Mouse (Mus musculus): Measurements from ENCODE around the gene 9130409I23Rik. TPM values are rescaled to one million over a fixed set of nuclear protein-coding genes. Genes with fewer than 3 reads are reported as not detected.

9130409I23Rik gene
- 0.08 and 0.13 TPM in 2 replicates for polyA plus RNA-seq (2015; fragmentation: Nextera tagmentation; extraction: Ambion mirVana)

- Histone ChIP-seq H3K36me3 (no peaks in the 10 kb centered on the region), H3K4me2 (no peak within 1 kb of the TSS), H3K27me3 (no peaks in the 10 kb centered on the region), H3K9ac (no peak within 1 kb of the TSS), H3K4me3 (no peak within 1 kb of the TSS), H3K9me3 (no peaks in the 10 kb centered on the region), H3K27ac (no peak within 1 kb of the TSS), H3K4me1 (replicated peaks) (no peaks in the 10 kb centered on the region)
- no peak for ATAC-seq (ENCODE audit: low FRiP score)
- 89% methylated on average over 6 of the region's 6 CpGs for WGBS
Observed at GRCm38 (mm10) chr1:181050937-181051336, at the start of gene 9130409I23Rik. TSS of gene 9130409I23Rik (plus strand) at chr1:181051237.

DNA sequence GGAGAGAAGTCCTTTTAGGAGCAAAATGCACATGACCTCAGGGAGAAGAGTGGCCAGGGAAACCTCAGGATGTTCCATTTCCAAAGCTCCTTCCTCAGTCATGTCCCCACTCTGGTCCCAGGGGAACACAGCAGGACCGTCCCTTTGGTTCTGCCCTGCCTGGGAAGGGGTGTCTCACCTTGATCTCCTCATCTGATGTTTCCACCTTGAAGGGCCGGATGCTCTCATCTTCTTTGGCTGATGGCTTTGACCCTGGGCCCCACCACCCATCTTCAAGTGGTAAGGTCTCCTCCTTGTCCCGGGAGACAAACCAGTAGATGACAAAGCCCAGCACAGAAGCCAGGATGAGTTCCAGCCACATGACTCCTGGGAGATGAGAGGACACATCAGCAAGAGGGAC lies 49.4 kb upstream of the 9130409I23Rik start:
- H3K9ac ChIP-seq: no peak overlapping the region
- H3K4me1 ChIP-seq (replicated peaks): peaks cover 13% of the 10 kb centered on the region
- WGBS: 85% methylated on average over 3 of the region's 3 CpGs
- H3K4me2 ChIP-seq: no peak overlapping the region
- H3K27ac ChIP-seq: no peak overlapping the region
- ATAC-seq (ENCODE audit: low FRiP score): no peak
- H3K36me3 ChIP-seq: no peaks in the 10 kb centered on the region
- H3K9me3 ChIP-seq: no peaks in the 10 kb centered on the region
- H3K27me3 ChIP-seq: no peaks in the 10 kb centered on the region
- H3K4me3 ChIP-seq: no peak overlapping the region

- H3K36me3 ChIP-seq: no peaks in the 10 kb centered on the region
- H3K4me1 ChIP-seq (replicated peaks): peaks cover 13% of the 10 kb centered on the region
- no peak overlapping the region for H3K27ac ChIP-seq
- no peaks in the 10 kb centered on the region for H3K27me3 ChIP-seq
- no peak for ATAC-seq (ENCODE audit: low FRiP score)
- 88% methylated on average over 2 of the region's 2 CpGs for WGBS
- H3K4me3 ChIP-seq: no peak overlapping the region
- H3K4me2 ChIP-seq: no peak overlapping the region
- no peaks in the 10 kb centered on the region for H3K9me3 ChIP-seq
- no peak overlapping the region for H3K9ac ChIP-seq
Observed at GRCm38 (mm10) chr1:181003790-181004189, 47.2 kb upstream of the 9130409I23Rik start.

GRCm38 (mm10) chr1:181005331-181005730 lies 45.7 kb upstream of the 9130409I23Rik start:
- no peak overlapping the region for H3K27ac ChIP-seq
- peaks cover 9% of the 10 kb centered on the region for H3K4me1 ChIP-seq (replicated peaks)
- no peak overlapping the region for H3K4me2 ChIP-seq
- H3K9me3 ChIP-seq: no peaks in the 10 kb centered on the region
- no peak overlapping the region for H3K4me3 ChIP-seq
- no peak for ATAC-seq (ENCODE audit: low FRiP score)
- no peaks in the 10 kb centered on the region for H3K36me3 ChIP-seq
- H3K27me3 ChIP-seq: no peaks in the 10 kb centered on the region
- H3K9ac ChIP-seq: no peak overlapping the region
- 90% methylated on average over 8 of the region's 8 CpGs for WGBS

- H3K9me3 ChIP-seq: no peaks in the 10 kb centered on the region
- WGBS: 93% methylated on average over 6 of the region's 6 CpGs
- no peak overlapping the region for H3K27ac ChIP-seq
- H3K27me3 ChIP-seq: no peaks in the 10 kb centered on the region
- H3K9ac ChIP-seq: no peak overlapping the region
- no peak for ATAC-seq (ENCODE audit: low FRiP score)
- no peaks in the 10 kb centered on the region for H3K36me3 ChIP-seq
- no peak overlapping the region for H3K4me3 ChIP-seq
- no peak overlapping the region for H3K4me2 ChIP-seq
- no peaks in the 10 kb centered on the region for H3K4me1 ChIP-seq (replicated peaks)
Observed at GRCm38 (mm10) chr1:181007831-181008230, 43.2 kb upstream of the 9130409I23Rik start.

DNA sequence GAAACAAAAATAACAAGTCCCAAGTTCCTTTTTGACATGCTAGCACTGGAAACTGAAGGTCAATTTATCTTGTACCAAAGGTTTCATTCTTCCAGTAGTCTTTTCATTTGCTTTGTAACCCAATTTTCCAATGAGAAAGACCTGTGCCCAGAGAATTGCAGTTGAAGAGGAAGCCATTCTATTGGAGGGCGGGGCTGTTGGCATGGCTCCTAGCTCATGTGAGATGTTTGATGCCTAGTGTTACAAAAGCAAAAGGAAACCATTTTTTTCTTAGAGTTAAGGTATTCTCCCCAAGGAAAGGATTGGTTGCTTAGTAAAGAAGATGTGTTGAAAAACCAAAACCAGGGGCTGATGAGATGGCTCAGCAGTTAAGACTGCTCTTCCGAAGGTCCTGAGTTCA lies 42.8 kb upstream of the 9130409I23Rik start:
- Histone ChIP-seq H3K4me1 (replicated peaks) (no peaks in the 10 kb centered on the region), H3K27me3 (no peaks in the 10 kb centered on the region), H3K9me3 (no peaks in the 10 kb centered on the region), H3K4me3 (no peak overlapping the region), H3K27ac (no peak overlapping the region), H3K9ac (no peak overlapping the region), H3K36me3 (no peaks in the 10 kb centered on the region), H3K4me2 (no peak overlapping the region)
- ATAC-seq (ENCODE audit: low FRiP score): no peak
- WGBS: 97% methylated on average over 2 of the region's 2 CpGs

- 91% methylated on average over 4 of the region's 4 CpGs for WGBS
- no peak overlapping the region for H3K9ac ChIP-seq
- H3K4me1 ChIP-seq (replicated peaks): no peaks in the 10 kb centered on the region
- no peak overlapping the region for H3K4me3 ChIP-seq
- ATAC-seq (ENCODE audit: low FRiP score): no peak
- H3K9me3 ChIP-seq: no peaks in the 10 kb centered on the region
- H3K36me3 ChIP-seq: no peaks in the 10 kb centered on the region
- no peaks in the 10 kb centered on the region for H3K27me3 ChIP-seq
- no peak overlapping the region for H3K27ac ChIP-seq
- no peak overlapping the region for H3K4me2 ChIP-seq
Observed at GRCm38 (mm10) chr1:181009011-181009590, 41.9 kb upstream of the 9130409I23Rik start.

GRCm38 (mm10) chr1:181009754-181010153 lies 41.3 kb upstream of the 9130409I23Rik start:
- Histone ChIP-seq H3K27ac (no peak overlapping the region), H3K36me3 (no peaks in the 10 kb centered on the region), H3K4me3 (no peak overlapping the region), H3K9ac (no peak overlapping the region), H3K9me3 (no peaks in the 10 kb centered on the region), H3K27me3 (no peaks in the 10 kb centered on the region), H3K4me1 (replicated peaks) (no peaks in the 10 kb centered on the region), H3K4me2 (no peak overlapping the region)
- no peak for ATAC-seq (ENCODE audit: low FRiP score)
- WGBS: 63% methylated on average over 3 of the region's 3 CpGs

GRCm38 (mm10) chr1:181010171-181010932 lies 40.7 kb upstream of the 9130409I23Rik start:
- Histone ChIP-seq H3K9me3 (no peaks in the 10 kb centered on the region), H3K36me3 (no peaks in the 10 kb centered on the region), H3K4me3 (no peak overlapping the region), H3K4me1 (replicated peaks) (peaks cover 5% of the 10 kb centered on the region), H3K27ac (no peak overlapping the region), H3K9ac (no peak overlapping the region), H3K27me3 (no peaks in the 10 kb centered on the region), H3K4me2 (no peak overlapping the region)
- ATAC-seq (ENCODE audit: low FRiP score): no peak
- 68% methylated on average over 4 of the region's 4 CpGs for WGBS

DNA sequence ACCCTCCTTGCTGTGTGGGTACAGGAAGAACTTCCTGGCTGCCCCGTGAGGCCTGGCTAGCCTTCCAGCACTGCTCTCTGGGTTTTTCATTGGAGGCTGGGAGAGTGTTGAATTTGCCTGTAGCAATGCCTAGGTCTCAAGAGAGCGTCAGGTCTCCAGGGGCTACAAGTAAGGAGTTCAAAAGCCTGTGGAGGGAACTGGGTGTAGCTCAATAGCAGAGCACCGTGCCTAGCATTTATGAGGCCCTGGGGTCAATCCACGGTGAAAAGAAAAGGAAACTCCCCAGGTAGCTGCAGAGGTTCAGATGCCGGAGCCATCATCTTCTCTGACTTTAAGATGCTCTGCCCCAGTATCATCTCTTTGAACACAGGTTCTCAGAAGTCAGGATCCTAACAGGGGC lies 39.4 kb upstream of the 9130409I23Rik start:
- 62% methylated on average over 5 of the region's 5 CpGs for WGBS

GRCm38 (mm10) chr1:181012416-181012815 lies 38.6 kb upstream of the 9130409I23Rik start:
- H3K4me1 ChIP-seq (replicated peaks): peaks cover 21% of the 10 kb centered on the region
- H3K4me3 ChIP-seq: no peak overlapping the region
- no peak overlapping the region for H3K4me2 ChIP-seq
- no peaks in the 10 kb centered on the region for H3K36me3 ChIP-seq
- H3K27me3 ChIP-seq: peaks cover 8% of the 10 kb centered on the region
- no peak for ATAC-seq (ENCODE audit: low FRiP score)
- H3K27ac ChIP-seq: no peak overlapping the region
- 82% methylated on average over 3 of the region's 3 CpGs for WGBS
- H3K9me3 ChIP-seq: no peaks in the 10 kb centered on the region
- no peak overlapping the region for H3K9ac ChIP-seq

More for the DNA sequence above, 39.4 kb upstream of the 9130409I23Rik start:
- no peak for ATAC-seq (ENCODE audit: low FRiP score)
- Histone ChIP-seq H3K4me2 (no peak overlapping the region), H3K4me3 (no peak overlapping the region), H3K9me3 (no peaks in the 10 kb centered on the region), H3K9ac (no peak overlapping the region), H3K4me1 (replicated peaks) (peaks cover 13% of the 10 kb centered on the region), H3K36me3 (no peaks in the 10 kb centered on the region), H3K27me3 (peaks cover 7% of the 10 kb centered on the region), H3K27ac (no peak overlapping the region)

DNA sequence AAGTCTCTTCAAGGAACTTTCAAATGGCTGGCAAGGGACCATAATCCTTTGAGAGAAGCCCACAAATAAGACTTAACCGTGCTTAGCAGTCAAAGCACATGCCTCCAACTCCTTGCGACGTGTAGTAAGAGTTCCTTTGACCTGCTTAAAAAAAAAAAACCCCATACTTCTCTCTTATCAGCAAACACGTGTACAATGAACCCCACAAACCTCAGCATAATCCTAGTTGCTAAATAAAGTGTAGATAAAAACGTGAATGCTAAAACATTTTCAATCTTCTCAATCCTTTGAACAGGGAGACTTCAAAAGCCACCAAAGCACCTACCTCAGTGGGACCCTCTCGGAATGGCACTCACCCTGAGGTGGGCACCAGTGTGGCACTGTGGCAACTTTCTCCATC lies 37.6 kb upstream of the 9130409I23Rik start:
- H3K4me1 ChIP-seq (replicated peaks): peaks cover 27% of the 10 kb centered on the region
- no peak overlapping the region for H3K9ac ChIP-seq
- H3K4me2 ChIP-seq: no peak overlapping the region
- no peak overlapping the region for H3K27ac ChIP-seq
- WGBS: 75% methylated on average over 6 of the region's 6 CpGs
- no peaks in the 10 kb centered on the region for H3K36me3 ChIP-seq
- no peak overlapping the region for H3K4me3 ChIP-seq
- ATAC-seq (ENCODE audit: low FRiP score): no peak
- H3K9me3 ChIP-seq: no peaks in the 10 kb centered on the region
- H3K27me3 ChIP-seq: peaks cover 16% of the 10 kb centered on the region

Measured in hindbrain, embryonic 13.5 days (tissue).